Mouse (Mus musculus) forebrain, embryonic 10.5 days (tissue): Measurements from ENCODE around the gene Itih5. TPM values are rescaled to one million over a fixed set of nuclear protein-coding genes. Genes with fewer than 3 reads are reported as not detected.

Source experiments
- DNase-seq: peaks from one replicate; pipeline ENCODE4 v3.0.0-alpha.2; 2017; ENCODE audit warnings: low spot score; ENCODE audit errors: extremely low spot score
- H3K27ac ChIP-seq: fragments of 300-500 bp; sonication (generic); 2 replicates; pipeline ENCODE4 v1.5.1; 2016; ENCODE audit warnings: mild to moderate bottlenecking
- H3K27me3 ChIP-seq: fragments of 300-500 bp; sonication (generic); 2 replicates; pipeline ENCODE4 v1.6.1; 2016; ENCODE audit warnings: mild to moderate bottlenecking; ENCODE audit not compliant: poor library complexity, severe bottlenecking
- H3K36me3 ChIP-seq: fragments of 300-500 bp; sonication (generic); replicated peaks from 2 replicates; pipeline ENCODE4 v1.6.1; 2016; ENCODE audit warnings: mild to moderate bottlenecking, moderate library complexity
- H3K4me1 ChIP-seq: fragments of 300-500 bp; sonication (generic); 2 replicates; pipeline ENCODE4 v1.6.1; 2016
- H3K4me3 ChIP-seq: fragments of 300-500 bp; sonication (generic); 2 replicates; pipeline ENCODE4 v1.5.1; 2016; ENCODE audit warnings: mild to moderate bottlenecking, moderate library complexity
- H3K9me3 ChIP-seq: fragments of 300-500 bp; sonication (generic); 2 replicates; pipeline ENCODE4 v1.6.1; 2016; ENCODE audit warnings: mild to moderate bottlenecking, moderate library complexity
- WGBS: fragments of 180-500 bp; shearing (Covaris S2); methylation state at CpG from one replicate; pipeline ENCODE4 v1.1.7; 2016; 5-methylcytosine and 5-hydroxymethylcytosine counted together
- polyA plus RNA-seq: library from polyadenylated mRNA; unstranded; fragments of >200 nt; fragmentation: Nextera tagmentation; extraction: Ambion mirVana; gene quantifications from 2 replicates; pipeline ENCODE4 v1.2.1, GENCODE M21; 2016

Gene Itih5
- polyA plus RNA-seq, 1 experiment from 2014 or later: 4.2 TPM

- WGBS: 57% methylated on average over 2 of the region's 2 CpGs
- DNase-seq: peak; percentile 42
- Histone ChIP-seq H3K27ac (no peak overlapping the region), H3K4me1 (peaks cover 10% of the 10 kb centered on the region; the same call in 1 of the 2 replicates), H3K36me3 (no peaks in the 10 kb centered on the region), H3K4me3 (no peak overlapping the region), H3K9me3 (no peaks in the 10 kb centered on the region), H3K27me3 (peaks cover 17% of the 10 kb centered on the region)
Measured at GRCm38 (mm10) chr2:10276194-10276593, 122.8 kb downstream of the Itih5 start.

- H3K27ac ChIP-seq: no peak overlapping the region
- no peak for DNase-seq
- H3K36me3 ChIP-seq: no peaks in the 10 kb centered on the region
- H3K4me1 ChIP-seq: peaks cover 42% of the 10 kb centered on the region
- H3K4me3 ChIP-seq: no peak overlapping the region
- 28% methylated on average over 5 of the region's 5 CpGs for WGBS
- H3K9me3 ChIP-seq: no peaks in the 10 kb centered on the region
- peaks cover 84% of the 10 kb centered on the region for H3K27me3 ChIP-seq
Measured at GRCm38 (mm10) chr2:10283686-10284085, 130.3 kb downstream of the Itih5 start.

GRCm38 (mm10) chr2:10284636-10285270 is 131.4 kb downstream of the Itih5 start:
- no peaks in the 10 kb centered on the region for H3K9me3 ChIP-seq
- H3K36me3 ChIP-seq: no peaks in the 10 kb centered on the region
- DNase-seq: peak; percentile 78
- H3K27me3 ChIP-seq: peaks cover 85% of the 10 kb centered on the region
- peak overlapping the region; percentile 22; the same call in 1 of the 2 replicates for H3K4me3 ChIP-seq
- WGBS: 2% methylated on average over 10 of the region's 10 CpGs
- H3K27ac ChIP-seq: no peak overlapping the region
- peaks cover 42% of the 10 kb centered on the region for H3K4me1 ChIP-seq

GRCm38 (mm10) chr2:10285975-10286374 is 132.6 kb downstream of the Itih5 start:
- no peak for DNase-seq
- H3K4me3 ChIP-seq: no peak overlapping the region
- H3K27me3 ChIP-seq: peaks cover 87% of the 10 kb centered on the region
- H3K9me3 ChIP-seq: no peaks in the 10 kb centered on the region
- H3K27ac ChIP-seq: no peak overlapping the region
- H3K36me3 ChIP-seq: no peaks in the 10 kb centered on the region
- 9% methylated on average over 13 of the region's 13 CpGs for WGBS
- H3K4me1 ChIP-seq: peaks cover 42% of the 10 kb centered on the region

- peaks cover 34% of the 10 kb centered on the region for H3K4me1 ChIP-seq
- DNase-seq: peak; percentile 48
- no peaks in the 10 kb centered on the region for H3K9me3 ChIP-seq
- H3K36me3 ChIP-seq: no peaks in the 10 kb centered on the region
- WGBS: 26% methylated on average over 12 of the region's 12 CpGs
- peaks cover 86% of the 10 kb centered on the region for H3K27me3 ChIP-seq
- no peak overlapping the region for H3K4me3 ChIP-seq
- H3K27ac ChIP-seq: no peak overlapping the region
Measured at GRCm38 (mm10) chr2:10288142-10288831, 134.9 kb downstream of the Itih5 start.

GRCm38 (mm10) chr2:10288881-10289280 is 135.5 kb downstream of the Itih5 start:
- H3K36me3 ChIP-seq: no peaks in the 10 kb centered on the region
- WGBS: 0% methylated on average over 1 of the region's 1 CpGs
- H3K27me3 ChIP-seq: peaks cover 84% of the 10 kb centered on the region
- peaks cover 32% of the 10 kb centered on the region for H3K4me1 ChIP-seq
- H3K4me3 ChIP-seq: no peak overlapping the region
- no peaks in the 10 kb centered on the region for H3K9me3 ChIP-seq
- H3K27ac ChIP-seq: no peak overlapping the region
- DNase-seq: no peak

- no peaks in the 10 kb centered on the region for H3K9me3 ChIP-seq
- DNase-seq: no peak
- H3K36me3 ChIP-seq: no peaks in the 10 kb centered on the region
- H3K27ac ChIP-seq: no peak overlapping the region
- H3K4me1 ChIP-seq: peaks cover 20% of the 10 kb centered on the region
- 83% methylated on average over 7 of the region's 7 CpGs for WGBS
- H3K4me3 ChIP-seq: no peak overlapping the region
- H3K27me3 ChIP-seq: peaks cover 80% of the 10 kb centered on the region
Measured at GRCm38 (mm10) chr2:10290115-10290514, 136.7 kb downstream of the Itih5 start.

GRCm38 (mm10) chr2:10293556-10294206 is 140.3 kb downstream of the Itih5 start:
- DNase-seq: no peak
- no peak overlapping the region for H3K27ac ChIP-seq
- peaks cover 9% of the 10 kb centered on the region for H3K4me1 ChIP-seq
- no peaks in the 10 kb centered on the region for H3K9me3 ChIP-seq
- no peak overlapping the region for H3K4me3 ChIP-seq
- H3K27me3 ChIP-seq: peaks cover 78% of the 10 kb centered on the region
- no peaks in the 10 kb centered on the region for H3K36me3 ChIP-seq
- 31% methylated on average over 10 of the region's 10 CpGs for WGBS

GRCm38 (mm10) chr2:10295908-10296307 is 142.5 kb downstream of the Itih5 start:
- H3K27me3 ChIP-seq: peaks cover 75% of the 10 kb centered on the region
- H3K36me3 ChIP-seq: no peaks in the 10 kb centered on the region
- WGBS: 10% methylated on average over 11 of the region's 11 CpGs
- no peak for DNase-seq
- H3K9me3 ChIP-seq: no peaks in the 10 kb centered on the region
- peak overlapping the region; percentile 28; the same call in 1 of the 2 replicates for H3K4me3 ChIP-seq
- peaks cover 13% of the 10 kb centered on the region for H3K4me1 ChIP-seq
- H3K27ac ChIP-seq: no peak overlapping the region

- WGBS: 53% methylated on average over 7 of the region's 7 CpGs
- H3K27me3 ChIP-seq: peaks cover 42% of the 10 kb centered on the region
- no peaks in the 10 kb centered on the region for H3K36me3 ChIP-seq
- H3K4me1 ChIP-seq: peaks cover 11% of the 10 kb centered on the region
- DNase-seq: no peak
- no peak overlapping the region for H3K4me3 ChIP-seq
- H3K9me3 ChIP-seq: no peaks in the 10 kb centered on the region
- H3K27ac ChIP-seq: no peak overlapping the region
Measured at GRCm38 (mm10) chr2:10300244-10300643, 146.9 kb downstream of the Itih5 start.

- Histone ChIP-seq H3K9me3 (no peaks in the 10 kb centered on the region), H3K4me3 (peak overlapping the region; percentile 22; the same call in 1 of the 2 replicates), H3K36me3 (no peaks in the 10 kb centered on the region), H3K27me3 (peaks cover 38% of the 10 kb centered on the region), H3K4me1 (peaks cover 9% of the 10 kb centered on the region), H3K27ac (peak overlapping the region; percentile 63)
- WGBS: 20% methylated on average over 10 of the region's 10 CpGs
- DNase-seq: peak; percentile 48
Measured at GRCm38 (mm10) chr2:10300771-10301170, 147.4 kb downstream of the Itih5 start.

GRCm38 (mm10) chr2:10301391-10301790 is 148.0 kb downstream of the Itih5 start:
- 72% methylated on average over 3 of the region's 3 CpGs for WGBS
- Histone ChIP-seq H3K36me3 (no peaks in the 10 kb centered on the region), H3K4me3 (no peak overlapping the region), H3K27ac (no peak overlapping the region), H3K4me1 (peaks cover 6% of the 10 kb centered on the region), H3K9me3 (no peaks in the 10 kb centered on the region), H3K27me3 (peaks cover 34% of the 10 kb centered on the region)
- DNase-seq: no peak

- Histone ChIP-seq H3K4me1 (peaks cover 6% of the 10 kb centered on the region), H3K4me3 (no peak overlapping the region), H3K36me3 (no peaks in the 10 kb centered on the region), H3K27me3 (peaks cover 28% of the 10 kb centered on the region), H3K27ac (no peak overlapping the region), H3K9me3 (no peaks in the 10 kb centered on the region)
- 92% methylated on average over 9 of the region's 9 CpGs for WGBS
- DNase-seq: no peak
Measured at GRCm38 (mm10) chr2:10301997-10302396, 148.6 kb downstream of the Itih5 start.
